ENCODE assay signal across 8 mouse cellular contexts in genomic region chr9:75072361-75072760, GRCm38 (mm10). TPM values are rescaled to one million over a fixed set of nuclear protein-coding genes. Genes with fewer than 3 reads are reported as not detected.
DNase-seq lines count a peak whose midpoint lies in the region; ATAC-seq and TF ChIP-seq lines count a peak whose summit lies in the region.

No protein-coding gene starts in this region.

- no peaks in the 10 kb centered on the region for H3K36me3 ChIP-seq in heart, adult 2 months (ENCODE audit: control insufficient read depth, insufficient read depth, low read length)
- H3K36me3 ChIP-seq in forebrain, embryonic 14.5 days (ENCODE audit: control insufficient read depth, insufficient read depth, low read length): no peaks in the 10 kb centered on the region
- no peaks in the 10 kb centered on the region for H3K36me3 ChIP-seq in liver, embryonic 14.5 days (replicated peaks; ENCODE audit: control insufficient read depth, insufficient read depth, low read depth)

- TF ChIP-seq POLR2A in heart, adult 2 months (IDR thresholded peaks at IDR 0.05; ENCODE audit: insufficient read depth, low read depth, low read length): no peak

- H3K27ac ChIP-seq in heart, adult 2 months: peak overlapping the region; percentile 68
- no peak overlapping the region for H3K27ac ChIP-seq in forebrain, embryonic 14.5 days (ENCODE audit: low read depth, low read length)
- H3K27ac ChIP-seq in liver, embryonic 14.5 days: no peak overlapping the region

- no peaks in the 10 kb centered on the region for H3K27me3 ChIP-seq in heart, adult 2 months (ENCODE audit: control insufficient read depth, insufficient read depth, low read length)
- no peaks in the 10 kb centered on the region for H3K27me3 ChIP-seq in forebrain, embryonic 14.5 days (replicated peaks; ENCODE audit: control insufficient read depth, insufficient read depth, low read length)
- peaks cover 33% of the 10 kb centered on the region for H3K27me3 ChIP-seq in liver, embryonic 14.5 days (ENCODE audit: control insufficient read depth, insufficient read depth, low read length)

- peak overlapping the region; percentile 79 for H3K4me3 ChIP-seq in heart, adult 2 months
- H3K4me3 ChIP-seq in forebrain, embryonic 14.5 days (ENCODE audit: low read depth, low read length): peak overlapping the region; percentile 95
- H3K4me3 ChIP-seq in liver, embryonic 14.5 days (ENCODE audit: insufficient read depth in 1 of 2, low read depth in 2 of 2, low read length in 2 of 2): no peak overlapping the region

- H3K9ac ChIP-seq in heart, adult 2 months (ENCODE audit: low read depth, low read length): no peak overlapping the region
- peak overlapping the region; percentile 96 for H3K9ac ChIP-seq in forebrain, embryonic 14.5 days (ENCODE audit: low read length)
- H3K9ac ChIP-seq in liver, embryonic 14.5 days (replicated peaks): no peak overlapping the region

- 77% methylated on average over 3 of the region's 3 CpGs for WGBS in heart, adult 2 months
- WGBS in forebrain, embryonic 14.5 days: 2% methylated on average over 3 of the region's 3 CpGs
- 34% methylated on average over 3 of the region's 3 CpGs for WGBS in liver, embryonic 14.5 days (ENCODE audit: insufficient replicate concordance)

- peak overlapping the region; percentile 69 for H3K4me2 ChIP-seq in forebrain, embryonic 14.5 days (ENCODE audit: low read length)
- peak overlapping the region; percentile 67 for H3K4me2 ChIP-seq in liver, embryonic 14.5 days (ENCODE audit: low read depth)

- TF ChIP-seq CTCF in heart, adult 2 months (IDR thresholded peaks at IDR 0.05): no peak
- no peak for TF ChIP-seq CTCF in liver, embryonic 14.5 days (IDR thresholded peaks at IDR 0.05; ENCODE audit: low read depth)

- no peak for TF ChIP-seq EP300 in heart, adult 2 months (IDR thresholded peaks at IDR 0.05; ENCODE audit: insufficient read depth, low read depth, low read length)
- no peak for TF ChIP-seq EP300 in liver, embryonic 14.5 days (IDR thresholded peaks at IDR 0.05; ENCODE audit: low read depth)

- no peak for DNase-seq in heart, adult 2 months
- no peak for DNase-seq in heart, postnatal 25 days (ENCODE audit: low spot score)
- DNase-seq in CD4-positive helper T cell, adult 2 months (ENCODE audit: low read depth, low spot score): peak; percentile 5
- DNase-seq in forebrain, embryonic 14.5 days (ENCODE audit: low spot score): no peak
- no peak for DNase-seq in liver, embryonic 14.5 days (ENCODE audit: low read depth in 3 of 3, low spot score in 3 of 3)
- DNase-seq in urinary bladder, postnatal 14 days (ENCODE audit: low spot score): no peak
- DNase-seq in gastrocnemius, postnatal 14 days: no peak
- no peak for DNase-seq in ovary, adult 18-20 months (ENCODE audit: low spot score)

- no peaks in the 10 kb centered on the region; the same call in 1 of the 2 replicates for H3K79me2 ChIP-seq in heart, adult 2 months (replicated peaks; ENCODE audit: control insufficient read depth, insufficient read depth, low read length)

- ATAC-seq in forebrain, embryonic 14.5 days: no peak
- ATAC-seq in liver, embryonic 14.5 days (ENCODE audit: insufficient read depth): no peak

- H3K9me3 ChIP-seq in forebrain, embryonic 14.5 days (replicated peaks; ENCODE audit: control insufficient read depth, low read length): no peaks in the 10 kb centered on the region
- H3K9me3 ChIP-seq in liver, embryonic 14.5 days (ENCODE audit: control insufficient read depth, low read length): no peaks in the 10 kb centered on the region

- intact Hi-C loops in heart, adult 2 months (cut with DNase I): no loop called here
- intact Hi-C loops in heart, postnatal 25 days (cut with DNase I): no loop called here
- intact Hi-C loops in gastrocnemius, postnatal 14 days (cut with DNase I; ENCODE audit: low total_unique reads): no loop called here

- peaks cover 2% of the 10 kb centered on the region; the same call in 1 of the 2 replicates for H3K4me1 ChIP-seq in heart, adult 2 months (ENCODE audit: control insufficient read depth, insufficient read depth, low read length)
- H3K4me1 ChIP-seq in forebrain, embryonic 14.5 days (ENCODE audit: control insufficient read depth, insufficient read depth, low read length): peaks cover 10% of the 10 kb centered on the region
- peaks cover 0 to 6% of the 10 kb centered on the region in 2 experiments; a peak in 2 of 4 replicates for H3K4me1 ChIP-seq in liver, embryonic 14.5 days (replicated peaks; ENCODE audit: control insufficient read depth in 2 of 2, insufficient read depth in 2 of 2, low read length in 1 of 2)

RNA-seq across cellular contexts. Expression of gene Myo5a, which starts 1.5 kb away (rescaled TPM):
- total RNA-seq in heart, adult 2 months (2021): 10 to 100 TPM in 1 of 2 experiments, 1 to 10 TPM in 1; 9.4 to 11.9 TPM
- polyA plus RNA-seq in heart, adult 2 months (2012; rRNA removed): 2.5 and 5.5 TPM in 2 replicates
- 10 to 100 TPM; 11.0 to 11.7 TPM for total RNA-seq in heart, postnatal 25 days (2021)
- 23.9 and 33.5 TPM in 2 replicates for polyA plus RNA-seq in forebrain, embryonic 14.5 days (2014; fragmentation: Nextera tagmentation; extraction: Ambion mirVana)
- 0.87 and 1.3 TPM in 2 replicates for polyA plus RNA-seq in liver, embryonic 14.5 days (2012; rRNA removed)
- 1.2 and 1.6 TPM in 2 replicates for polyA plus RNA-seq in liver, embryonic 14.5 days (2014; fragmentation: Nextera tagmentation; extraction: Ambion mirVana)
- total RNA-seq in gastrocnemius, postnatal 14 days (2021): 10 to 100 TPM; 12.2 to 14.1 TPM

RNA-seq across cellular contexts. Expression of gene Arpp19, which starts 34.9 kb away (rescaled TPM):
- total RNA-seq in heart, adult 2 months (2021): 100 to 1,000 TPM; 160 to 196 TPM
- polyA plus RNA-seq in heart, adult 2 months (2012; rRNA removed): 25.1 and 50.0 TPM in 2 replicates
- total RNA-seq in heart, postnatal 25 days (2021): 100 to 1,000 TPM; 147 to 158 TPM
- polyA plus RNA-seq in forebrain, embryonic 14.5 days (2014; fragmentation: Nextera tagmentation; extraction: Ambion mirVana): 258 and 266 TPM in 2 replicates
- polyA plus RNA-seq in liver, embryonic 14.5 days (2012; rRNA removed): 11.6 and 31.4 TPM in 2 replicates
- 151 and 156 TPM in 2 replicates for polyA plus RNA-seq in liver, embryonic 14.5 days (2014; fragmentation: Nextera tagmentation; extraction: Ambion mirVana)
- total RNA-seq in gastrocnemius, postnatal 14 days (2021): 100 to 1,000 TPM; 117 to 122 TPM

Comparison
In these comparisons a context has a peak if more than half of its experiments do, and no peak if none do; other contexts are left out.
1. H3K4me3 ChIP-seq: peak in heart, adult 2 months (single experiment) and forebrain, embryonic 14.5 days (single experiment); none in liver, embryonic 14.5 days (0 of 2).